Mouse (Mus musculus) liver, adult 2 months (tissue): ENCODE data around the gene Sgtb.

Experiments used
- CTCF ChIP-seq: fragments of 200-500 bp; IDR thresholded peaks from 2 replicates; pipeline ENCODE4 v1.5.1; 2011; ENCODE audit warnings: low read depth, low read length, control low read depth
- POLR2A ChIP-seq: fragments of 200-500 bp; IDR thresholded peaks from 2 replicates; pipeline ENCODE4 v1.6.1; 2011; ENCODE audit warnings: low read length, control low read depth; ENCODE audit not compliant: insufficient read depth; ENCODE audit errors: extremely low read depth

- no peak for TF ChIP-seq CTCF
- no peak for TF ChIP-seq POLR2A
These were observed 43.7 kb upstream of the Sgtb start for GRCm38 (mm10) chr13:104065649-104066347.
